Mouse (Mus musculus) urinary bladder, postnatal 25 days (tissue): Measurements from ENCODE around the gene Tlx3.

Experiments used
- DNase-seq: peaks from one replicate; pipeline ENCODE4 v3.0.0; 2022; ENCODE audit warnings: low spot score

The Tlx3 gene

DNA sequence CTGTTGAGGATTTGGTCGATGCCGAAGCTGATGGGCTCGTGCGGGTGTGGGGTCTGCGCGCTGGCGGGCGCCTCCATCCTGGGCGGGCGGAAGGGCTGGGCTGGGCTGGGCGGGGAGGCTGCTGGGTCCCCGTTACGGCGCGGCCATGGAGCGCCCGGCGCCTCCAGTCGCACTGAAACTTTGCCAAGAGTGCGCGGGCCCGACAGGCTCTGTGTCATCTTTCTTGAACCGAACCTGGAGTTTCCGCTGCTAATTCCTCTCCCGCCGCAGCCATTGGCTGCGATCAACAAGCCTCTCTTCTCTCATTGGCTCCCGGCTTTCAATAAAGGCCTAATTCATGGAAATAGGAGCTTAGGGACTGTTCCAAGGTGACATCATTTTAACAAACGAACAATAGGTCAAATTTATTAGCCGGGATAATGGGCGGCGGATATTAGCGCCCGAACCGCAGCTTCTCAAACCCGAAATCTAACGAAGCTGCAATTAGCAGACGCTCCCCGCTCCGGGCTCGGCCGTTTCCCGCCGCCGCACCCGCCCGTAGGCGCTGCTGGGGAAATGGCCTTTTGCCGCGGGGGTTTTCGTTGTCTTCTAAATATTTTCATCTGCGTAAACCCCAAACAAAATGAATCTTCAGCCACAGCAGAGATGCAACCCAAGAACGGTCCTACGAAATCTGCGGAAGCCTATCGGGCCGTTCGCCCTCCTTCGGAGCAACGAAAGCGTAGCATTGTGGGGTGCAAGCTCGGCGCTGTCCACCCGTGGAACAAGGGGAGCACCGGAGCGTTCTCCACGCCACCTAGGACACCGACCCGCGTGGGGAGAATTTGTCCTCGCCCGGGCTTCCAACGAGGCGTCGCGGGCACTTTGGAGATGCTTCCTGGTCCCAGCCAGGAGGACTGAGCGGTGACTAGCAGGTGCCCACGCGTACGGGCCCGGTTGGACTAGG is at the start of gene Tlx3:
Gene Tlx3 (minus strand): TSS at position 207 of the 946 bp plus-strand sequence.
- DNase-seq: peak; percentile 20

DNA sequence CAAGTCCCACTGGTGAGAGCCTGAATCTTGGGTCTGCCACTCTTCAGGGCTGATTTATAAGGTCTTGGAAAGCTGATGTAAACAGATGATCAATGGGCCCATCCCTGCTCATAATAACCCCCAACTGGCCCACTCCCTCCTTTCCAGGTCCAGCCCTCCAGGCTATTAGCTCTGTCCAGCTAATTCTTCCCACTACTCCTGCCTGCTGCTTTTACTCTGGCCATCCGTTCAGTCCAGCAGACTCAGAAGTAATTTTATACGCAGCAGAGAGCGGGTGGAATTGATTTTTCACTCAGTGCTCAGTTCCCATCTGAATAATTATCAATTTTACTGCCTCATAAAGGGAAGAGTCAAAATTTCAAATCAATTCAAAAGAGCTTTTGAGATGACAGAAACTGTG is 36.9 kb upstream of the Tlx3 start:
- DNase-seq: no peak

DNA sequence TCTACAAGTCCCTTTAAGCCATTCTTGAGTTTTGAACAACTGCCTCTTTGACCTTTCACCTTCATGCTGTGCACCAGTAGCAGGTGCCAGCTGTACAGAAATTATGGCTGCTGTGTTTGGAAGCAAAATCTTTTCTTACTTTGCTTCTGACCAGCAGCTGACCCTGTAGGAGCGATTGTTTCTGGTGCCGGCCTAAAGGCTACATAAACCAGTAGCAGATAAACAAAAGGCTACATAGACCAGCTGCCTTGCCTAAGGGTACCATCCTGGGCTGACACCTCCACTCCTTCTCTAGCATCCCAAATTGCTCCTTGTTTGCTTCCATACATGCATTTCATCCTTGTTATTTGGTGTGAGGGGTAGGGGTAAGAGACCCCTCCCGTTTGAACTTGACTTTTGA is 30.7 kb upstream of the Tlx3 start:
- DNase-seq: no peak

DNA sequence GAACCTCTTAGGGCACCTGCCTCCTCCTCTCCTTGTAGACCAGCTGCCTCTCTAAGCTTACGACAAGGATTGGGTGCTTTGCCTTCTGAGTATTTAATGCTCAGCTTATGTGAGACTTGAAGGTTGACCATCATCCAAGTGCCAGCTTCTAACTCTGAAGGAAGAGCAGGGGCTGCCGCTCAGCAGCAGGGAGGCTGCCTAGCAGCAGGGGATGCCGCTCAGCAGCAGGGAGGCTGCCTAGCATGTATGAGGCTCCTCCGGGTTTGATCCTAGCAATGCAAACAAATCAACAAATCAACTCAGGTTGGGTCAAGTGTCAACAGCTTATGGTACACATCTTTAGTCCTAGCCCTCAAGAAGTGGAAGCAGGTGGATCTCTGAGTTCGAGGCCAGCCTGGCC is 28.7 kb upstream of the Tlx3 start:
- no peak for DNase-seq

DNA sequence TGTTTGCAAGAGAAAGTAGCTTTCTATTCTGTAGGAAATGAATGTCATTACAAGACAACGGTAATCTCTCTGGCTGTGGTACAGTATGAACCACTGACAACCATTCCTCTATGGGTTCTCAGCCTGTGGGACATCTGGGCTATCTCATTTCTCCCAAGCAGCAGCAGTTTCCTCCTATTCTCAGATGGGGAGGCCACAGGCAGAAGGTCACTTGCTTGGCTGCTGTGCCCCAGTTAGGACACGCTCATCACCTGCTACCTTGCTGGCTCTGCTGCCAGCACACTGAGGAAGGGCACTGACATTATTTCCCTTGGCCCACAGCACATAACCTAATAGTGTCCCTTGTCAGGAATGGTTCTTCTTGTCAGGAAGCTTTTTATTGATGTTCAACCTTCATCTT is 24.8 kb upstream of the Tlx3 start:
- no peak for DNase-seq

DNA sequence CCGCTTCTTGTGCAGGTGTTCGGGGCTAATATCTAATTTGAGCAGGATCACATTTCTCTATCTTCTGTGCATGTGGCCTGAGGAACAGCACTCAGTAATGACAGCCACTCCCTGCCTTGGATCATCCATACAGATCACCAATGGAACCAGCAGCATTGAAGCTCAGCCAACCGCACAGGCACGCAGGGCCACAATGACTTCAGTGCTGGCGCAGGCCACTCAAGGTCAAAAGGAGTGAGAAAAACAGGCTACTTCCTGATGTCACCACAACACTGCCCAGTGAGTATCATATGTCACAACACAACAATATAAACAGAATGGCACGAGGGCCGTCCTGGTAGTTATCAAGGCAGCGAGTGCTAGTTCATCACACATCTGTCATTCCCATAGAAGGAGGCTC is 23.1 kb upstream of the Tlx3 start:
- no peak for DNase-seq

DNA sequence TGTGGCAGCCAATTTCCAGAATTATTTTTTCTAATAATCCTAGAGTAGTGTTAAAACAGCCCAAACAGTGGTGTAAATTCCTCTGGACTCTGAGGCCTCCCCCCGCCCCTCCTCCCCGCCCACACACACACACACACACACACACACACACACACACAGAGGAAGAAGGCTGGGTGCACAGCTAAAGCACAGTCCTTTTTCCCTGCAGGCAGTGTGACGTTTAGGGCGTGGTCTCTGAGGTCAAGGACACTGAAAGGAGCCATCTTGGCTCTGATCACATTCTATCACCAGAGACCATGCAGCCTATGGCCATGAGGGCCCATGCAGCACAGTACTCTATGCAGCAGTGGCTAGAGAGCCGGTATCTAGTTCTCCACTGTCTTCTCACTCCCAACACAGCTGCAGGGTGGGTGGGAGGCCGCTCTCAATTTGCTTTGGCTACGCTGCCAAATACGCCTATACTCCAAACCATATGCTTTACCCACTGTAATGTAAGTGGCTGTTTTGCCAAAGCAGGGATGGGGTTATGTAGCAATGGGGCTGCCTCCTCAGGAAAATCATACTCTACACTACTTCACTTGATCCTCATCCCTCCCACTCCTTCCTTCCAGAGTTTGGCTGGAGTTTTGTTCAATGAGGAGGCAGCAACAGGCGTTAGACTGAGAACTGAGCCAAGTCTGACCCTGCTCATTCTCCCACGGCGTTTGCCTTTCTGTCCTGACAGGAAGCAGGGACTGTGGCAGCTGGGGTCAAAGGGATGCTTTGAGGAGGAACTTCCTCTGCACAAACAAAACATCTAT is 18.4 kb upstream of the Tlx3 start:
- DNase-seq: no peak

DNA sequence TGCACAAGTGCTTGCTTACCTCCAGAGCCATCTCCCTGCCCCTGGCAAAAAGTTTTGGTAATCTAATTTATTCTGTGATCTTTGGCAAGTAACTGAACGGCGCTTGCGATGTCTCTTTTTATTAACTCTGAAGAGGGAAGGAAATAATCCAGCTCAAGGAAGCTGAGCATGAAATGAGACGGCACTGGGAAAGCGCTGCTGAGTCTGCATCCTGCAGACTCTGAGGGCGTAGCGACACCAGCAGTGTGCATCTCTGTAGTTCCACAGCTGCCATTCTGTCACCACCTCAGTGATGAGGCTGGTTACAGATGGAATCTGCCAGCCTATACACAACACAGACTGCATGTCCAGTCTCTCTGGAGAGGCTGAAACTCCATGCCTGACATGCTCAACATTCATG is 17.4 kb upstream of the Tlx3 start:
- DNase-seq: no peak

DNA sequence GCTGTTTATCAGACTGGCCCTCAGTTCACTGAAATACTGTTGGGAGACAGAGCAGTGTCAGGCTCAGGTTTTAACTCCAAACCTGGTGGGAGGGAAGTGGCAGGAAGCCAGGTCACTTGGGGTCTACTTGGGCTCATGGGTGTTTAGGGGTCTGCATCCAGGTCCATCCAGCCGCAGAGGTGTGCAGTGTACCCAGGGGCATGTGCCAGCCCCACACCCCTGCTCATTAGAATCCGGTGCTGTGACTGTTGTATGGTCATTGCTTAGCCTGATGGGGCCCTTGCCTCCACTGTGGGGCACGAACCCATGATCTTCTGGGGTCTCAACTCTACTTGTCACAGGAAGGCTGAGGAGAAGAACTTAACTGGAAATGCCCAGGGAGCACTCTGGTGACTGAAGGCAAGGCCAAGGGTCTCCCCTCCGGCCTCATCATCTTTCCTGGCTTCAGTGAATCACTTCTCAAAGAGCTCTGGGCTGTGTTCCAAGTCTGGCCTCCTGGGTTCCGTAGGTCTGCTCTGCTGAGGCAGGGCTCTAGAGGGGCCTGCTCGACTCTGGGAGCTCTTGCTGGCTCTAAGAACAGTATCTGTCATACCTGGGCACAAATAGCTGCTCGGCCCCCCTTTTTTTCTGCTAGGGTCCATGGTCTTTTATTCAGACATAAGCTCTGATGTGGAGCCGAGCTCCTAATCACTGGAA is 14.1 kb upstream of the Tlx3 start:
- no peak for DNase-seq

DNA sequence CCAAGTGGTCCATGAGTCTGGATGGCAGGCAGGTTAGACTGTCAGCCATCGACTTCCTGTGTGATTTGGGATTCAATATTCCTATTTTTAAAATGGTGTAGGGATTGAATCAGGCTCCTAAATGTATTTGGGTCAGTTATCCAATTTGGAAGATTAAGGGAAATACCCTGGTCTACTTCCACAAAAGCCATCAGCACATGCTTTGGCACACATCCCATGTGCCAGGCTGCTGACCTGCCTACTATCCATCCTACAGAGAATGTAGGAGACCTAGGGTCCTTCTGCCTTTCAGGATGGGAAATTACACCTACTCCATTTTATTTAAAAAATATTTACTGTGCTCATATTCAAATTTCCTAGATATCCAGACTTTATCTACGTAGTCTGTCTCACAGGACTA is 4.0 kb upstream of the Tlx3 start:
- no peak for DNase-seq

DNA sequence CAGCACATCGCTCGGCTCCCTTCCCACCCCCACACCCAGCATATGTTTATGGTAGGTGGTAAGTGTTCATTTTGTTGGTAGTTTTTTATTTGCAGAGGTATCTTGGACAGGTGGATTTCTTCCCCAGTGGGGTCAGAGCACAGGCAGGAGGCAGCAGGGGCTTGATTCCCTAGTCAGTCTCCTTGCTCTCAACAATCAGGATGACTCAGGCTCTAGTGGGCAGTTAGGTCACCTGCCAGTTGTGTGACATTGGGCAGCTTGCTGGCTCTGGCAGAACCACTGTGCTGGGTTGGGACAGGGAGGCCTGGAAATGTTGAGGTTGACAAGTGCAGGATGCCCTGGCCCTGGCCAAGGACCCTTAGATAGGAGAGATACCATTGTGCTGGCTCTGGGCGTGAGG is 1.6 kb upstream of the Tlx3 start:
- DNase-seq: no peak

DNA sequence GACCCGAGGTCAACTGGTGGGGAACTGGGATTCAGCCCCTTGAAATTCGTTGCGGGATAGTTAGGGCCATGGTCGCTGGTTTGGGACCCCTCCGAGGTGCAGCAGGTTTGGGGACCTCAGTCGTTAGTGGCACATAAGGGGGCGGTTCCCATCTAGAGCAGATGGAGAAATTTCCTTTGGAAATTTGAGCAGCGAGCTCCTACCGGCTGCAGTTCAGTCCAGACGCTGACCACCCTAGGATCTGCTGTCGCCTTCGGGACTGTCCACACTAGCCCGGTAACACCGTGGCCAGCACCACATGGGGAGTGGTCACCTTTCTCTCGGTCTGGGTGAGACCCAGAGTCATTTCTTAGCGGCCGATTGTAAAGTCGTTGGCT is 928 bp upstream of the Tlx3 start:
- DNase-seq: no peak

DNA sequence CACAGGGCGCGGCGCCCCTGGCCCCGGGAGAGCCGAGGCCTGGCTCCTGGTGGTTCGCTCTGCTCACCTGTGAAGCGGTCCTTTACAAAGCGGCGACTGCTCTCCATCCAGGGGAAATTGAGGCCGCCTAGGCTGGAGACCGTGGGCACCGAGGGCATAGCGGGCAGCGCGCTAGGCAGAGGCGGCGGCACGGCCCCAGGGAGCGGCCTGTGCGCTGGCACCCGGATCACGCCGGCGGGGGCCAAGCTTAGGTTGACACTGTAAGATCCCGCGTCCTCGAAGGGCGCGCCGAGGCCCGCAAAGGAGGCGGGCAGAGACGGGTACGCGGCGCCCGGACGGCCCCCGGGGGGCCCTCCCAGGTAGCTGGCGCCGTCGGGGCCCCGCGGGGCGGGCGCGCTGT is 417 bp downstream of the Tlx3 start:
- DNase-seq: no peak

DNA sequence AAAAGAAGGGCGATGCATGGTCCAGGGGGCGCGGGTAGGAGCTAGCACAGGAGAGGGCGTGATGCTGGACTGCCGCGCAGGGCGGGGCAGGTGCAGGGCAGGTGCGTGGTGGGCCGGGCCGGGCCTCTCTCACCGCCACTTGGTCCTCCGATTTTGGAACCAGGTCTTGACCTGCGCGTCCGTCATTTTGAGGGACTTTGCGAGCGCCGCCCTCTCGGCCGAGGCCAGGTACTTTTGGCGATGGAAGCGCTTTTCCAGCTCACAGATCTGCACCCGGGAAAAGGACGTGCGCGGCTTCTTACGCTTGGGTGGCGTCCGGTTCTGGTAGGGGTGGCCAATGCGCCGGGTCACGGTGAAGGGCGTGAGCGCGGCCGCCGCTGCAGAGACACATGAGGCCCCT is 1.1 kb downstream of the Tlx3 start:
- DNase-seq: no peak

DNA sequence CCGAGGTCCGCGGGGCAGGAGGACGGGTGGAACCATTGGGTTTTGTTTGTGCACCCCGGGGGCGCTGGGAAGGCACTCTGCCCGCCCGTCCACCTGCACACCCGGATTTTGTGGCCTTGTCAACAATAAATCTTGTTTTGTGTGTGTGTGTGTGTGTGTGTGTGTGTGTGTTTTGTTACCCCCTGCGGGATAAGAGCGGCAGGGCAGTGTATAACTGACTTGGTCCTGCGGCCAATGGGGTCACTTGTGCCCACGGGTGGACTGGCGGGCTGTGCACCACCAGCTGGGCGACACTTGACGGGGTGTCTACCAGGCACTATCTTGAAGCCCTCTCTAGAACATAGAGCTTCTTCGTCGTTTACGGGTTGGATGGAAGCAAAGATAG is 1.8 kb downstream of the Tlx3 start:
- no peak for DNase-seq

DNA sequence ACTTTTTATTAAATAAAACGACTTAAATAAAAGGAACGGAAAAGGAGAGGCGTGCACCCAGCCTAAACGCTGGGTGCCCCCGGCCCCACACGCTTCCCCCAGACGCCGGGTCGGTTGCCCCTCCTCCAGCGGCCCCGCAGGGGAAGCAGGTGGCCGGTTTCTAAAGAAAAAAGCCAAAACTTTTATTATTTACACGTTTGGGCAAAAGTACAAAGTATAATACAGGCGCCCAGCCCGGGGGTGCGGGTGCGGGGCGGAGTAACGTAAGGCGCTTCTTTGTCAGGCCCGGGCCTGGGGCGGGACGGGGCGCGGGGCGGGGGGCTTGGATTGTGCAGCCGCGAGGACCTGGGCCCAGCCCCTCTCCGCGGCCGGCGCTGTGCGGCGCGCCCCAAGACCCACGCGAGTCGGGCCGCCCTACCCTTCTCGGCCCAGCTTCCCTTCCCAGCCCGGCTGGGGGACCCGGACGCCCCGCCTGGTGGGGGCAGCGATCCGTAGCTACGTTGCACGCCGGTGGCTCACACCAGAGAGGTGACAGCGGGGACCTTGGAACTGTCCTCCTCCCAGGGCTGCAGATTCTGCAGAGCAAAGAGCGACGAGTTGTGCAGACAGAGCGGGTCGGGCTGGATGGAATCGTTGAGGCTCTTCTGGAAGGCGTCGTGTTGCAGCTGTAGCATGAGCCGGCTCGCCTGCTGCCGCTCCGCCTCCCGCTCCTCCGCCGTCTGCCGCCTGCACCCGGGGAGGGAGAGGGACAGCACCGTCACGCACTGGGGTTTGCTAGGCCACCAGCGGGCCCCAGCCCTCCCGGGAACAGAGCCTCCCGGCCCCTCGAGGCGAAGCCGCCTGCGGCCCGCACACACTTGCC is 2.4 kb downstream of the Tlx3 start:
- DNase-seq: no peak

DNA sequence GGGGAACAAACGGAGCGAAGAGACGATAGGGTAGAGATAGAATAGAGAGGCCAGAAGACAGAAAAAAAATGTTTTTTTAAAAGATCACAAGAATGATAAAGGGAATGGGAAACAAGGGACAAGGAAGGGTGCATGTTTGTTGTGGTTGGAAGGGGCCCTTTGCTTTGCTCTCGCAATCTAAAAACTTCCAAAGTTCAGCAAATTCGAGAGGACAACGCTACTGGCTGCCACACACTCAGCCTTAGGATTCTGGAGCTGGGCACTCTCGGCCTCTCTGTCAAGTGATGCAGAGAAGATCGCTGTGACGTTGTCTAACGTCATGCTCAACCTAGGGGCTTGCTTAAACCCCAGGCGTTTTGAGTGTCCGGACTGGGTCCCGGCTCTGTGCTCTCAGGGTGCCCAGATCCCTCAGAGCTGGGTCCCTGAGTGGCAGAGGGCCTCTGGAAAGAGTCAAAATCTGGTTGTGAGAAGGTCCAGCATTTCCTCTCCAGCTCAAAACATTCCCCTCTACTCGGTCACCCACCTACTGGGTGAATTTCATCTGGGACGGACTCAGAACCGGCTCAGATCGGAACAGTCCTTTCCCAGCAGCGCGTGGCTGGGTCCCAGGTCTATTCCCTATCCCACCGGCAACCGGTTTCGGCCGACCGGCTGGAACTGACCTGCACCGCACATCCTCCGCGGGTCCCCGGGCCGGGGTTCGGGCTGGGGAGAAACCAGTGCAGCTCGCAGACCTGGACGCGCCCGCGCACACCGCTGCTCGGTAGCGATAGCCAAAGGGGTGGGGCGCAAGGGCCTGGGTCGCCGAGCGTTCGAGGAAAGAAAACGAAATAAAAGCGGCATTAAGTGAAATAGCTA is 3.3 kb downstream of the Tlx3 start:
- DNase-seq: peak; percentile 11

DNA sequence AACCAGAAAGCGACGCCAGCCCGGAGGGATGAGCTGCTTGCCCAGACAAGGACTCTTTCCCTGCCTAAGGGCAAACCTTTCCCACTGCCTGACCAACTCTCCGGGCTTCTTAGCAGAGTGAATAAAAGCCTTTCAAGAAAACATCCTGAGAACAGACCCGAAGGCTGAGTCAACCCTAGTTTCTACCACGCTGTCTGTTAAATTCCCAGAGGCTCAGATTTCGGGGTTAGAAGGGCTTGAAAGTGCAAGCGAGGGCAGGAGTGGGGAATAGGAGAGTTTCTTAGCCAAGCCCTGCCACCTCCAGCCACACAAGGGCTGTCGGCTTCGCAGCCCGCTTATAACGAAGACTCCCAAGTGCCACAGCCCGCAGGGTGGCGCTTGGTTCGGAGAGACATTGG is 4.3 kb downstream of the Tlx3 start:
- no peak for DNase-seq

DNA sequence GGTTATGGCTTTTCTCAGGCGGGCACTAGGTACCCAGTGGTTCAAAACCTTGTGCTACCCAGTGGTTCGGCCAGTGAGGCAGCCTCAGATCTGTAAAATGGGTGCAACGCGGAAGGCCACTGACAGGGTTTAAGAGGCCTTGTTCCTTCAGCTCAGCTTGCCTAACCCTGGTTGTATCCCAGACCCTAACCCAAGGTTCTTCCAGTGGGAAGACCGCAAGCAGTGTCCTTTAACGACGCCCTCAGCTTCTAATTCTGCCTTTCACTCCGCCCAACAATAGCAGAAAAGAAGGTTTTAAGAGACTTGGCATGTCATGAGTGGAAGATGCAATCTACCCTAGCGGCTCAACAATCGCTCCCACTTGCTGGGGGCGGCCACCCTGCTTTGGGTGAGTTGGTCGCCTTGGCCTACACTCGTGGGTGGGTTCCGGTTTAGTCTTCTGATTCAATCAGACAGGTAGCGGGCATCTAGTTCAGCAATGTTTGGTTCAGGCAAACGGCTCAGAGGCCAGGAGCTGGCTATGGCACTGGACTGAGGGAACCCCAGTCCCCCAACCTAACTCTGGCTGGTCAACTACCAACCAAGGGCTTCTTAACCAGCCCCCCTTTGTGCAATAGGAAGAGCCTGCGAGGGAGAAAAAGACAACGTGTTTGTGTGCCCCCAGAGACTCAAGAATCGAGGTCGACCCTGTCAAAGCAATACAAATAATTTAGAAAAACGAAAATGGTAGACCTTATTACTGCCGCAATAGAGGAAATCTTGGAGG is 4.9 kb downstream of the Tlx3 start:
- no peak for DNase-seq

DNA sequence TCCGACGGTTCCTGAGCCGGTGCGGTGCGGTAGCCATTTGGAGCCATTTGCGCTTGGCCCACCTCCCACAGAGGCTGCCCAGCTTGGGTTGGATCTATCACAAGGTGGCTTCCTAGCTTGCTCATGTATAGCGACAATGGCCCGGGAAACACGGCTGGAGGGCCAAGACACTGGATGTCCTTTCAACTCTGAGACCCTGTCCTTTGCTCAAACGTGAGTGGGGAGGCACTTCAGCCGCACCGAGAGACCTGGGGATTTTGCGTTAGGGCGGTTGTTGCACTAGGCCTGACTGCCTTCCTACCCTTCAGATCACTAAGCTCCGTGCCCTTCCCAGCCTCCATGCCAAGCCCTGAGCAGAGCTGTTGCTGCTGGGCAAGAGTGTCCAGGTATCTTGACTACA is 5.7 kb downstream of the Tlx3 start:
- no peak for DNase-seq
